Mouse (Mus musculus) inflammation-experienced regulatory T-cells, adult 6 months (primary cell): ENCODE data around the gene Tfip11. TPM values are rescaled to one million over a fixed set of nuclear protein-coding genes. Genes with fewer than 3 reads are reported as not detected.

ENCODE experiments used
- ATAC-seq: one replicate; pipeline ENCODE4 v1.8.0; 2017
- polyA plus RNA-seq, 3 experiments: library from polyadenylated mRNA; unstranded; fragments of 100-300 nt; shearing (Covaris generic); gene quantifications; one replicate each; pipeline ENCODE4 v1.2.1; 2017

Gene Tfip11
- polyA plus RNA-seq, 3 experiments from 2014 or later, result 14.7 to 26.1 (median 15.3) TPM

DNA sequence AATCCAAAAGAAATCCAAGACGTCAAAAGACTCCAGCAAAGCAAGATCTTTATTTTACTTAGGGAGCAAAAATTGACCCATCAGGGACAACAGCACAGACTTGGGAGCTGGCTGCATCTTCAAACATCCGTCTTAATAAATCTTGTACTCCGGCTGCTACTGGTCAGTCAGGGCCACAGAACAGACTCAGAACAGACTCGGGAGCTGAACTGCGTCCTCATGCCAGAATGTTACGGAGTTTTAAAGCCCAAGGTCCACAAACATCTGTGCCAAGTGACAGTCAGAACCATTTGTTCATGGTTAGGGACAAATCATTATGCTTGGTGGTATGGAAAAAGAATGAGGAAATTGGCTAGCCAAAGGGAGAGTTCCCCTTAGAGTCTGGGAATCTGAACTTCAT is 2.9 kb upstream of the Tfip11 start:
- ATAC-seq, result no peak

DNA sequence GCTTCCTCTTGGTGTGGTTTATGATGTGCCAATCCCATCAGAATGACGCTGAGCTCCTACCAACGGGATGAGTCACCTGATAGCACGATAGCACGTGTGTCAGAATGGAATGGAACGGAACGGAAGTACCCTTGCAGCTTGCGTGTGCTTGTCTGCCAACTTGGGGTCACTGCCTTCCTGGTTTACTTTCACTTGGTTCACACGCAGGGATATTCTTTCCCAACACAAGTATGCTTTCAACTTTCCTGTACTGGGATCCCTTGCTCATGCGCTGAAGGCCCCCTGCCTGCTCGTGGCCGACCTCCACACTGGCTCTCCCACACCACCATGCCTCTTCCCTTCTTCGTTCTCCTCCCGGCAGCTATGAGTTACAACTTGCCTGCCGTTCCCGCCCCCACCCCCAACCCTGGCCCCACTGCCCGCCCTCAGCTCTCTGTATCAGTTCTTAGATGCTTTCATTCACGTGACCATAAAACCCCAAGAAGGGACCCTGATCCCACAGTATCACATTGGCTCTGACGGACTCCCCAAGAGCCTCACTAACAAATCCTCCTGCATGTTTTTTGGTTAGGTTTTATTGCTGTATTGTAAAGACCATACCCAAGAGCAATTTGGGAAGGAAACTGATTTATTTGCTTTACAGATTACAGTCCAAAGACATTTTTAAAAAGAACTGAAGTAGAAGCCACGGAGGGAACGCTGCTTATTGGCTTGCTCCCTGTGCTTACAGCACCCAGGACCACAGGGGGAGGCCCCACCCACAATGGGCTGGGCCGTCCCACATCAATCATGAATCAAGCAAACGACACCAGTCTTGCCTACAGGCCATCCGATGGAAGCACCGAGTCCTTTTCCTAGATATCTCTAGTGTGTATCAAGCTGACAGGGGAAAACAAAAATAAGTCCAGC is 1.3 kb upstream of the Tfip11 start:
- ATAC-seq, result peak; percentile 77

DNA sequence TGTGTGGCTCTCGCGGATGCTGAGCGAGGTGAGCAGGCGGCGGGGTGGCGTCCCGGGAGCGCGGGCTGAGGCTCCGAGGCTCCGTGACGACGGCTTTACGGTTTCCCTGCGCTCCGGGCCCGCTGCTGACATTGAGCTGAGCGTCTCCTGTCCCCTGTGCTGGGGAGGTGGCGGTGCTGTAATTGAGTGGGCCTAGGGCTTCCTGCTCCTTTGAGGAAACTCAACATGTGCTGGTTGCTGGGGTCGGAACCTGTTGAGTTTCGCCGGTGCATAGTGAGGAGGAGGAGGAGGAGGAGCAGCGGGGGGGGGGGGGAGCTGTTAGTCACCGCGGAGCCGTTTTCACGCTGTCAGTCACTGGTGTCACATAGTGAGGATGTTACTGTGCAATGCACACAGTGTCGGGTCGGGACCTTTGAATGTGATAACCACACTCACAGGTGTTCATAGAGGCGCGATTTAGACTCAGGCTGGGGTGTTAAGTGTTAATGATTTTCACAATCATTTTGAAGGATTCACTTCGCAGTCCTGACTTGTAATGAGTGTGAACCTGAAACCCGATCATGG is 370 bp downstream of the Tfip11 start:
- ATAC-seq, result peak; percentile 20

DNA sequence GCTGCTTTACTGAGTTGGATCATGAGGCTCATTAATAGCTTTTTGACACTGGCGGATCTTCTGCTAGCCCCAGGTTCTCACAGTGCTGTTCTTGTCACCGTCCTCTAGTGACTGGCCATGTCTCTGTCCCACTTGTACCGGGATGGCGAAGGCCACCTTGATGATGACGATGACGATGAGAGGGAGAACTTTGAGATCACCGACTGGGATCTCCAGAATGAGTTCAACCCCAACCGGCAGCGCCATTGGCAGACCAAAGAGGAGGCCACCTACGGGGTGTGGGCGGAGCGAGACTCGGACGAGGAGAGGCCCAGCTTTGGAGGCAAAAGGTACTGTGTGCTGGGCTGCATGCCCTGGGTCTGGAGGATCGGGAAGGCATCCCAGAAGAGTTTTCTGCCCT is 1.7 kb downstream of the Tfip11 start:
- no peak for ATAC-seq

DNA sequence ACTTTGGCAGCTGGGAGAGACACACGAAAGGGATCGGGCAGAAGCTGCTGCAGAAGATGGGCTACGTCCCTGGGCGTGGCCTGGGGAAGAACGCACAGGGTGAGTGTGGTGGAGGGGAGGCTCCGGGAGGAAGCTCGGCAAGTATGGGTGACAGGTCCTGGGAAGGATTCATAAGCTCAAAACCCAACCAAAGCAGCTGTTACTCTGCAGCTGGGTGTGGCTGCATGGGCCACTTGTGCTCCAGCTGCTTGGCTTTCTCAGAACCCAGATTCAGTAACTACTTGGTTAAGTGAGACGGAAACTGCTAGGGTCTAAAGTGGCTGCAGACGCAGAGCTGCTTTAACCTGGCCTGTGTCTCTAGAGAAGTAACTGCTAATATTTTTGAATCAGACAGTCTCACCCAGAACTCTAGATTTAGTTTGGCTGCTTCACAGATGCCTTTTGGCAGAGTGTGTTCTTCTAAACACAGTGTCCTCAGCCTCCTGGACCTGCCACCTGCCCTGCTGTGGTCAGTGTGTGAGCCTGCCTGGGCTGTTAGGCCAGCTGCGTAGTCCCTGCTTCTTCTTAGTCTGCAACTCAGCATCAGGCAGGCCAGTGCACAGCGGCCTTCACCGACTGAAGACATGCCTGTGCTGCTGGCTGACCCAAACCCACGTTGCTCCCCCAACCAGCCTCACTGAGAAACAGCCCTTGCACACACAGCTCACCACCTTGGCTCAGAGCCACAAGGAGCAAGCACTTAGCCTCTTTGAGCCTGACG is 3.8 kb downstream of the Tfip11 start:
- no peak for ATAC-seq

DNA sequence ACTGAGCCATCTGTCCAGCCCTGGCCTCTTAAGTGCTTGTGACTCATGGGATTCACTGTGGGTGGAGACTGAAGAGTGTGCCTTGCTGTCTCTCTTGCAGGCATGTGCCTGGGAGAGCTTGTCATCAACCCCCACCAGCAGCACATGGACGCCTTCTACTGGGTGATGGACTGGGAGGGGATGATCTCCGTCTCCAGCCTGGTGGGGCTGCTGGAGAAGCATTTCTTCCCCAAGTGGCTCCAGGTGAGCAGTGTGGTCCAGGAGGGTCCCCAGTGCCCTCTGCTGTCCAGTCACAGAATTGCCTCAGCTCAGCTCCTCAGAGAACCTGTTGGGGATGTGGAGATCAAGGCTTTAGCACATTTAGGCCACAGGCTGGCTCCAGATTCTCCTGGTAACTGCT is 9.3 kb downstream of the Tfip11 start:
- ATAC-seq, result peak; percentile 64

DNA sequence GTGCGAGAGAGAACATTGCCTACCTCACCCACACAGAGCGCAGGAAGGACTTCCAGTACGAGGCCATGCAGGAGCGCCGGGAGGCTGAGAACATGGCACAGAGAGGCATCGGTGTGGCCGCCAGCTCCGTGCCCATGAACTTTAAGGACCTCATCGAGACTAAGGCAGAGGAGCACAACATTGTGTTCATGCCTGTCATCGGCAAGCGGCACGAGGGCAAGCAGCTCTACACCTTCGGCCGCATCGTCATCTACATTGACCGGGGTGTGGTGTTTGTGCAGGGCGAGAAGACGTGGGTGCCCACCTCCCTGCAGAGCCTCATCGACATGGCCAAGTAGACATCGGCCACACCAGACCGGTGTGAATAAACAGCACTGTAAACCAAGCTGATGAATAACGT is 10.8 kb downstream of the Tfip11 start:
- no peak for ATAC-seq

DNA sequence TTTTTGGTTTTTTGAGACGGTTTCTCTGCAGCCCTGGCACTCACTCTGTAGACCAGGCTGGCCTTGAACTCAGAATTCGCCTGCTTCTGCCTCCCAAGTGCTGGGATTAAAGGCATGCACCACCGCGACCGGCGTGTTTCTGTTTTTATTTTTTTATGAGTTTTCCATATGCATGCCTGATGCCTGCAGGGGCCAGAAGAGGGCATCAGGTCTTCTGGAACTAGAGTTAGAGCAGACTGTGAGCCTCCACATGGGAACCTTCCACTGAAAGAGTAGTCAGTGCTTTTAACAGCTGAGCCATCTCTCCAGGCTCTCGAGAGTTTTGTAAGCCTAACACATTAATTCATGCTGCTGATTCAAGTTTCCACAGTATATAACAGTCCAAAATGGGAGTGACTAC is 13.1 kb downstream of the Tfip11 start:
- ATAC-seq, result no peak

DNA sequence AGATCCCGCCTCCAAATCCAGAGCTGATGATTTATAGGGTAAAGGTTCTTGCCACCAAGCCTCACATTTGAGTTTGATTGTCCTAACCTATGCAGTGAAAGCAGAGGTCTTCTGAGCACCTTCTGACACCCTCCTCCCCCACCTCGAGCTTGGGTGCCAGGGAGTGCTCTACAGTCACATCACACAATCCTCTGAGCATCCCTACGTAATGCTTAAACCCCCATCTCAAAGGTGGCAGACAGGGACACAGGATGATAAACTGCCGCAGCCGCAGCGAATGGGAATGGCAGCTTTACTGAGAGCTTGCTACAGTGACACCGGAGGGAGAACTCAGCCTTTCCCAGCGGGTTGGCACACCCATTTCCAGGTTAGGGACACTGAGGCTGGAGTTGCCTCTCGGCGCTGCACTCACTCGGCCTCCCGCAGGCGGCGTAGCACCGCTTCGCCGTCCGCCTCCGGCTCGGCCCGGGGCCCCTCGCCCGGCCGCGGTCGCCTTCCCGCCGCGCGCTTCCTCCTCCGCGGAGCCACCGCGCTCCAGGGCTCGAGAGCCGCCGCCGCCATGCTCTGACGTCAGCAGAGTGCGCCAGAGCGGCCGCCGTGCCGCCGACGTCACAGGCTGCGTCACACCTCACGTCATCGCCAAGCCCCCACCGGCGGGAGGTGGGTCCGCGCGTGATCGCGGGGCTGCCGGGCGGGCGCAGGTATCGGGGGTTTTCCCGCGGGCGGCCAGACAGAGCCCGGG is 16.5 kb downstream of the Tfip11 start, which contains the start of the genes Srrd and Hps4:
Srrd (minus strand) TSS at position 578 of the 742 bp plus-strand sequence.
Hps4 (plus strand) TSS at position 621 of the 742 bp plus-strand sequence.
- peak; percentile 71 for ATAC-seq

DNA sequence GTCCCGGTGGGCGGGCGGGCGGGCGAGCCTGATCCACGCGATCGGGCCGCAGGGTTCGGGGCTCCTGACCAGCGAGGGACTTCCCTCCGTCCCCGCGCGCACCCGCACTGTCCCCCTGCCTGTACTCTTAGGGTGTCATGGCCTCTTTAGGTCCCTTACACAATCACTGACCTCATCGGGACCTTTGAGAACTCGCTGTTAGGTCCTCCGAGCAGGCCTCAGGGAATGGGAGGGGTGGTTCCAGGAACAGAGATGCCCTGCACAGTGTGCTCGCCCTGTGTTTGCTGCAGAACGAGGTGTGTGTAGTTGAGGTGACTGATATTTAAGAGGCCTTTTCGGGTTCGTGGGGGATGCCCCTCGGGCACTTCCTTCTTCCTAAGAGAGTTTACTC is 17.0 kb downstream of the Tfip11 start:
- ATAC-seq, result peak; percentile 45

DNA sequence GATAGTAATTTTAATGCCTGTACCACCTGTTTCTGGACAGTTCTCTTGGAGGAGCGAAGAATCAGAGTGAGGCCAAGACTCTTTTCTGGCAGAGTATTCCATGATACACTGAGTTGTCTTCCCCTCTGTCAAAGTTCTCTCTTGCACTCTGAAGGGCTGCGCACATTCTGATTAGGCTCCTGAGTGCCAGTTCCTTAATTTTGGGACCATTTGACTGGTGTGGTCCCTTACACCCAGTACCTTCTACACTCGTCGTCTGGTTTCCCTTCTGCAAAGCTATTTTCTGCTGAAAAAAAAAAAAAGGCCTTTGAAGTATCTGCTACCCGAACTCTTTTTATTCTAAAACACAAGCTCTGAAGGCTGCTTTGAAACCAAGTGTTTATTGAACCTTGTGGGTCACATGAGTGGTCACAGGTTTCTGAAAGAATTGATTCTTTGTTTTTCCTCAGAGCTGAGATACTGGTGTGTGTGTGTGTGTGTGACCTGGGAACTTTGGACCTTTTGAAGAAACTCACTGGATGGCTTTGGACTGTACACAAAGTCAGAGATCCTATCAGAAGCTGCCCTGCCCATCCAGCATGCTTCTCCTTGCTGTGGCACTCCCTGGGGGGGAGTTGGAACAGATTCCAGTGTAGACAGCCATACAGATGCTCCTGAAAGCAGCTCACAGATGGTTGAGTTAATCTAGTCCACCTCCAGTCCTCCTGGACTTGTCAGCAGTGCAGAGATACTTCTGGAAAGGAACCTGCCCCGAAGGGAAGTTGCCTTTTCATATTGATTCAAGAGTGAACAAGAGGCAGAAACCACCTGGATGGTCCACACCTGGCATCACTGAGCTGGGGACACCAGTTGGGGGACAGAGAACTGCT is 18.2 kb downstream of the Tfip11 start:
- ATAC-seq, result no peak

DNA sequence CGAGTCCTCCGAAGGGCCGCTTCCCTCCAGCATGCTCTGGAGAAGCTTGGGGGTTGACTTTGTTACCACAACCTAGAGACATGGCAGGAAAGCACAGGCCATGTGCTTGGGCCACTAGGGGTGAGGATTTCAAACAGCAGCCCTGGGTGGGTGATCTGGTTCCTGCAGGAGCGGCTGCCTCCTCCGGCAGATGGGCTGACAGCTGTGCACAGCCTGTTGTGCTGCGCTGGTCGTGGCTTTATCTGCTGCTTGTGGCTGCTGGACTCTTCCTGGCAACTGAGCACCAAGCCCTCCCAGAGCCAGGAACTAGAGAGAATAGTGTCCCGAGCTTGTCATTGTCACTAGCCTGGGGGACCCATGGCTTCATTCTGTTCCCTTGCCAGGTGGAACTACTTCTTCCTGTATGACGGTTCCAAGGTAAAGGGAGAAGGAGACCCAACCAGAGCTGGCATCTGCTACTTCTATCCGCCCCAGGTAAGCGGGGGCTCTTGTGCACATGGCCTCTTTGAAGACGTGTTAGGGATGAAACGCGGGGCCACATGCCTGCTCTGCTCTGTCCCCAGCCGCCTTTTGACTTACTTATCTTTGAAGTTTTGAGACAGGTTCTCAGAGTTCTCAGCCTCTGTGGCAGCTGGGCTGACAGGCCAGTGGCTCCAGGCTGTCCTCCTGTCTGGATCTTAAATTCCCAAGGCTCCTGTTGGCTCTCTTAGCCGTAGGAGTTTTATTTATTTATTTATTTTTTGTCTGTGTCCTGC is 20.2 kb downstream of the Tfip11 start:
- no peak for ATAC-seq

DNA sequence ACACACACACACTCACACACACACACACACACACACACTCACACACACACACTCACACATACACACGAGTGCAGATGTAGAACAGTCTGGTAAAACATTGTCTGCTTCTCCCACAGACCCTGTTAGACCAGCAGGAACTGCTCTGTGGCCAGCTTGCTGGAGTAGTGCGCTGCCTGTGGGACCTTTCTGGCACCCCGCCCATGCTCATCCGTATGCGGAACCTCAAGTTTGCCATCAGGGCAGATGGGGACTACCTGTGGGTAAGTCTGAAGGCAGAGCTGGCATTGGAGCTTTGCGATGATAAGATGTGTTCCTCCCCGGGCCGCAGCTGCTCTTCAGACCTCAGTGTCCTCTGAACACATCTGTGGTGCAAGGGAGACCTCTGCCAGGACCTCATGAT is 23.0 kb downstream of the Tfip11 start:
- no peak for ATAC-seq

DNA sequence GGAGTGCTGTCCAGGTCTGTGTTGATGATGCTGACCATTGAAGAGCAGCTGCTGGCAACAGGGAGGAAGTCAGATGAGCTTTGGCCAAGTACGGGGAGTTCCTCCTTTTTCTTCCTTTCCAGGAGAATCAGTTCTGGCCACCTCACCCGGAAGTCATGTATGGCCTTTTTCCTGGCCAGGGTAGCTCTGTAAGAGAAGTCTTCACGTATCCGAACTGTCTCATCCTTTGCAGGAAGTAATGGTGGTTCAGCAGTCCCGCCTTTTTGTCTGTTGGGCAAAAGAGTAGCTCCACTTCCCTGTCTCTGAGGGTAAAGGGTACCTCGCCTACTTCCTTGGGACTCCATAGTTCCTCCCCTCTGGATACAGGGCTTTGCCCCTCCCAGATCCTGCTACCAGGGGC is 29.3 kb downstream of the Tfip11 start:
- ATAC-seq, result no peak

DNA sequence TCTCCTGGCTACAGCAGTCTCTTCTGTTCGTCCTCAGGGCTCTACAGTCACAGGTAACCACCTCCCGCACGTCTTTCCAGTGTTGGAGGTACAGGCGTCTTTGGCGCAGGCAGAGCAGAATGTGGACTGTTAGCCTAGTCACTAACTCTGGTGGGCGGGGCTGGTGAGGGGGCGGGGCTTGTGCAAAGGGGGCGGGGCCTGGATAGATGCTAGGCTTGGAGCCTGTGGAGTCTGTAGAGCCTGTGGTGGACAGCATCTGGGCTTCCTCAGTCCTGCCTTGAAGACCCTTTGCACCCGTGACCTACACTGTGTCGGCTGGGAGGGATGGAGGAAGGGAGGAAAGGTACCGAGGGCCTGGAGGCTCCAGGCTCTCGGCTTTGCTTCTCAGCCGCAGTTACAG is 29.8 kb downstream of the Tfip11 start, which contains the start of gene Gm6583:
Gm6583 (minus strand) TSS at position 124 of the 400 bp plus-strand sequence.
- no peak for ATAC-seq

DNA sequence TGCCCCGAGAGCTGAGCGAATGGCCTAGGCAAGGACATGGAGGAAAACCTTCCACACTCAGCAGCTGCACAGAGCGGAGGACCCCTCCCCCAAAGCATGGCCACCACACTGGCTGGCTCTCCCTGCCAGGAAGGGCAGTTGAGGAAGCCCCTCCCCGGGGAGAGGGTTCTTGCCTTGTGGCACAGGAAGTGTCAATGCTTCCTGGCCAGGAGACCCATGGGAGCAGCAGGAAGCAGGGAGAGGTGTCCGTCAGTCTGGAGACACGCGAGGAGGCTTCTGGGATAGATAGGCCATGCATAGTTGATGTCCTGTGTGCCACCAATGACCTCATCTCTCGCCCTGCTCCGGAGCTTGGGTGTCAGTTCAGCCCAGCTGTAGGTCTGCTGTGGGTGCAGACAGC is 30.2 kb downstream of the Tfip11 start:
- no peak for ATAC-seq

DNA sequence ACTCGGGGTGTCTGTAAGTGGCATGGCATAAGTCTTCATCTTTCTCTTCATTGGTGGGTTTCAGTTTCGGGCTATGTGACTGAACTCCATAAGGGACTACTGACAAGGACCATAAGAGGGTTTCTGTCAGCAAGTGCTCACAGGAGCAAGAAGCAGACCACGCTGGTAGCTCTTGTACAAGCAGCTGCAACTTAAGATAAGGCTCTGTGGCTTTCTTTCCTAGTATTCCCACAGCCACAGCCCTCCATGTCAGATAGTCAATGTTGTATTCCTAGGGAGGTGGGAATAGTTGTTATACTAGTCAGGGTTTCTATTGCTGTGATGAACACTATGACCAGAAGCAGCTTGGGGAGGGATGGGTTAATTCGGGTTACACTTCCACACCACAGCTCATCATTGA is 33.4 kb downstream of the Tfip11 start:
- ATAC-seq, result no peak

DNA sequence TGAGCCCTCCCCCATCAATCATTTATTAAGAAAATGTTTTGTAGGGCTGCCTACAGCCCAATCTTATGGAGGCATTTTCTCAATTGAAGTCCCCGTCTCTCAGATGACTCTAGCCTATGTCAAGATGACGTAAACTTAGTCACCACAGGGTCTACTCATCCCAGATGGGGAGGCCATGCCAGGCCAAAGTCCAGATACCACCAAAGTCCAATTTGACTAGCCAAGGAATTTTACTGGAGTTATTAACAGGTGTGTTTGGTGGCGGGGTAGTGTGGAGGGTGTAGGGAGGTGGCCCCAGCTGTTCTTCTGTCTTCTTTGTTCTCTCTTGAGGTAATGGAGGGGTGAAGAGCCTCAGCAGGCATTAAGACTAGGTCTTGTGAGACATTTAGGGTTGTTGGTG is 33.9 kb downstream of the Tfip11 start:
- ATAC-seq, result no peak

DNA sequence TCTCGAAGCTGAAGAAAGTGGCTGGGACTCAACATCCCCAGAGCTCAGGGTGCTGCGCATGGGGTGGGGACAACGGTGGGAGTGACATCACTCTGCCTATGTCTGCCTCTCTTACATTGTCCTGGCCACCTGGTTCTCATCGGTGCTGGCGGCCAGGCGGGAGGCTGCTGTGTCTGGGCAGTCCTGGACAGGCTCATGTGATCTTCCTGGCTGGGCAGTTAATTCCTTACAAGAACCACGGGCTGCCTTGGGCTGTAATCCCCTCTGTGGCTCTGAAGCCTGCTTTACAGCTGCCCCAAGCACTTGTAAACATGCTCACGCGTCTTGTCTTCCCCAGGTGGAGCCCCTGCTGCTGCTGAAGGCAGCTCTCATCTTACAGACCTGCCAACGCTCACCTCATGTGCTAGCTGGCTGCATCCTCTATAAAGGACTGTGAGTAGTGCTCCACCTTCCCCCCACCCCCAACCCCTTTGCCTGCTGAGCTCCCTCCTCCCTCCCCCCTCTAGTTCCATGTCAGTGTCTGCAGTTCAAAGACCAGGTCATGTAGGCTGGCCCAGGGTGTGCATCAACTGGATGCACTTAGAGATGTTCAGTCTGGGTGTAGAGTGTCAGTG is 38.1 kb downstream of the Tfip11 start:
- no peak for ATAC-seq

DNA sequence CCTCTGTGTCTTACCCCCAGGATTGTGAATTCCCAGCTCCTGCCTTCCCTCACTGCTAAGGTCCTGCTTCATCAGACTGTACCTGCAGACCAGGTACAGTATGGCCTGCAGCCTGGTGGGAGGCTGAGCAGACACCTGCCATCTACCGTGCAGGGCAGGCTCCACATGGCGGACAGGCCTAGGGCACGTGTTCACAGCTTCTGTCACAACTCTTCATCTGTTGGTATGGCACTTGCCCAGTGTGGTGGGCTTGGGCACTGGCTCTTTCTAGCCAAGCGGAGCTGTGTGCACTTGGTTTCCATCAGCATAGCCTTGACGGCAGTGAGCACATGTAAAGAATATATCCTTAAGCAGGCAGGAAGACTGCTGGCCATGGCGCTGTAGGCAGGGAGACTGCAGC is 40.7 kb downstream of the Tfip11 start:
- no peak for ATAC-seq
